Mouse (Mus musculus): Measurements from ENCODE around the gene Rraga. TPM values are rescaled to one million over a fixed set of nuclear protein-coding genes. Genes with fewer than 3 reads are reported as not detected.
"Not testable (repeated sequence)": the region's sequence is repeated elsewhere in the genome, so short reads cannot be mapped to it uniquely, and the experiment has no call there.

The Rraga gene
- total RNA-seq, 2 experiments from 2014 or later = 41.2 to 43.1 TPM

GRCm38 (mm10) chr4:86588236-86588635 is 12.8 kb downstream of the Rraga start:
- no peak for DNase-seq

GRCm38 (mm10) chr4:86591304-86591703 is 15.8 kb downstream of the Rraga start:
- no peak for DNase-seq

GRCm38 (mm10) chr4:86611524-86612288 is 36.2 kb downstream of the Rraga start, which contains the start of gene Haus6:
TSS of gene Haus6 (minus strand) at chr4:86612055.
- peak; percentile 90 for DNase-seq

GRCm38 (mm10) chr4:86612289-86612620 is 36.8 kb downstream of the Rraga start:
- DNase-seq = no peak

- DNase-seq = no peak
Observed at GRCm38 (mm10) chr4:86620506-86620905, 45.0 kb downstream of the Rraga start.

- DNase-seq = no peak
Observed at GRCm38 (mm10) chr4:86622116-86622515, 46.6 kb downstream of the Rraga start.

- DNase-seq = not testable (repeated sequence)
Observed at GRCm38 (mm10) chr4:86622532-86622931, 47.1 kb downstream of the Rraga start.

- DNase-seq = no peak
Observed at GRCm38 (mm10) chr4:86625463-86625862, 50.0 kb downstream of the Rraga start.

GRCm38 (mm10) chr4:86626496-86626895 is 51.0 kb downstream of the Rraga start:
- not testable (repeated sequence) for DNase-seq

Other genes with a start within 250 kb of the Rraga start
- not detected for gene Saxo1, start 17.3 kb upstream of the Rraga start, total RNA-seq (2021)
- gene Haus6, start 36.4 kb downstream of the Rraga start, total RNA-seq (2021) = 1 to 10 TPM; 4.8 to 5.5 TPM
- gene Plin2, start 94.4 kb downstream of the Rraga start, total RNA-seq (2021) = 10 to 100 TPM; 58.2 to 75.2 TPM
- 10 to 100 TPM; 23.2 to 27.5 TPM for gene Dennd4c, start 172.9 kb downstream of the Rraga start, total RNA-seq (2021)

Data from gastrocnemius, postnatal 25 days (tissue).